Mouse (Mus musculus): ENCODE data around the gene Rpgrip1. TPM values are rescaled to one million over a fixed set of nuclear protein-coding genes. Genes with fewer than 3 reads are reported as not detected.

Gene Rpgrip1
- polyA plus RNA-seq, 1 experiment from 2014 or later = 36.2 TPM

DNA sequence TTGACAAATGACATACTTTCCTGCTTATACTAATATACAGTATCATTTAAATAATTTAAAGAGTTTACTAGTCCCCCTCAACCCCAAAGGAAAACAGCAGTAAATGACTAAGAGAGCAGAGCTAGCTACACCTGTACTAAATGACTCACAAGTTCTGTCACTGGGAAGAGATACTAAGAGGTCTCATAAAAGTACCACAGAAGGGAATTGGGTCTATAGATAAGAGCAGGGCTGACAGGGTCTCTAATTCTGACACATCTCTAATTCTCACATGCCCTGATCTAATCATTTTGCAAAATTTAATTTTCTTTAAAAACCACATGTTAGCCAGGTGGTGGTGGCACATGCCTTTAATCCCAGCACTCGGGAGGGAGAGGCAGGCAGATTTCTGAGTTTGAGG, 78.3 kb downstream of the Rpgrip1 start:
- 79% methylated on average over 1 of the region's 1 CpGs for WGBS
- no peaks in the 10 kb centered on the region for H3K36me3 ChIP-seq (ENCODE audit: control insufficient read depth, insufficient read depth, low read length)
- no peaks in the 10 kb centered on the region for H3K9me3 ChIP-seq (ENCODE audit: control insufficient read depth, low read length)
- no peaks in the 10 kb centered on the region for H3K4me1 ChIP-seq (ENCODE audit: control insufficient read depth, insufficient read depth, low read depth, low read length)
- no peaks in the 10 kb centered on the region for H3K27me3 ChIP-seq (replicated peaks; ENCODE audit: control insufficient read depth, insufficient read depth, low read length)
- no peak overlapping the region for H3K4me3 ChIP-seq (ENCODE audit: low read length)
- no peak overlapping the region for H3K9ac ChIP-seq (ENCODE audit: low read depth, low read length)
- H3K27ac ChIP-seq (ENCODE audit: low read depth, low read length) = no peak overlapping the region
- no peak for ATAC-seq
- no peak overlapping the region for H3K4me2 ChIP-seq (ENCODE audit: low read length)

DNA sequence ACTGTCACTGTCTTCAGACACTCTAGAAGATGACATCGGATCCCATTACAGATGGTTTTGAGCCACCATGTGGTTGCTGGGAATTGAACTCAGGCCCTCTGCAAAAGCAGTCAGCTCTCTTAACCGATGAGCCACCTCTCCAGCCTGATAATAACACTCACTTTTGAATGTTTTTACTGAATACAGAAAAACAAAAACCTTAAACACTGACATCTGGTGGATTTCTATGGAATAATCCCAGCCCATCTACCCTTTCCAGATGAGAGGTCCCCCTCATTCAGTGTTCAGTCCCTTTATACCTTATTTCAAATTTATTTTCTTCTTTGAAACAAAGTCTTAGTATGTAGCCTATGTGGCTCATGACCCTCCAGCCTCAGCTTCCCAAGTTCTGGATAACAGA, 79.0 kb downstream of the Rpgrip1 start:
- ATAC-seq = peak; percentile 45; the same call in 1 of the 2 replicates
- H3K4me3 ChIP-seq (ENCODE audit: low read length) = no peak overlapping the region
- H3K27ac ChIP-seq (ENCODE audit: low read depth, low read length) = no peak overlapping the region
- H3K27me3 ChIP-seq (replicated peaks; ENCODE audit: control insufficient read depth, insufficient read depth, low read length) = no peaks in the 10 kb centered on the region
- no peaks in the 10 kb centered on the region for H3K9me3 ChIP-seq (ENCODE audit: control insufficient read depth, low read length)
- 72% methylated on average over 2 of the region's 2 CpGs for WGBS
- no peak overlapping the region for H3K9ac ChIP-seq (ENCODE audit: low read depth, low read length)
- no peak overlapping the region for H3K4me2 ChIP-seq (ENCODE audit: low read length)
- H3K4me1 ChIP-seq (ENCODE audit: control insufficient read depth, insufficient read depth, low read depth, low read length) = no peaks in the 10 kb centered on the region
- no peaks in the 10 kb centered on the region for H3K36me3 ChIP-seq (ENCODE audit: control insufficient read depth, insufficient read depth, low read length)

DNA sequence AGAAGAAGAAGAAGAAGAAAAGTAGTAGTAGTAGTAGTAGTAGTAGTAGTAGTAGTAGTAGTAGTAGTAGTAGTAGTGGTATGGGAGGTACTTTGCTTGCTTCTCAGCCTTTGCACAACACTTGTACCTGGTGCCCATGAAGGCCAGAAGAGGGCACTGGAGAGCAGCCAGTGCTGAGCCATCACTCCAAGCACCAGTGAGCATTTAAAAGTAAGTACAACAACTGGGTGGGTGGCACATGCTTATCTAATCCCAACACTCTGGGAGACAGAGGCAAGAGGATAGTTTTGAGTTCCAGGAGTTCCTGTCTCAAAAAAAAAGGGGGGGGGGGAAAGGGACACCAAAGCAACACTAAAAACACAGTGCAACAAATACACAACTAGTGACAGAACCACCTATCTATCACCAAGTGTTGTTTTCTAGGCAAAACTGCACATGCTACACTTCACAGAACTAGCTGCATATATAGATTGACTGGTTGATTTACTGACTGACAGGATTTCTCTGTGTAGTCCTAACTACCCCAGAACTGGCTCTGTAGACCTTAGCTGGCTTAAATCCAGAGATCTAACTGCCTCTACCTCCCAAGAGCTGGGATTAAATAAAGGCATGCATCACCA, 80.3 kb downstream of the Rpgrip1 start:
- Histone ChIP-seq H3K36me3 (ENCODE audit: control insufficient read depth, insufficient read depth, low read length) (no peaks in the 10 kb centered on the region), H3K4me1 (ENCODE audit: control insufficient read depth, insufficient read depth, low read depth, low read length) (peaks cover 8% of the 10 kb centered on the region), H3K4me2 (ENCODE audit: low read length) (no peak overlapping the region), H3K27ac (ENCODE audit: low read depth, low read length) (no peak overlapping the region), H3K4me3 (ENCODE audit: low read length) (no peak overlapping the region), H3K9ac (ENCODE audit: low read depth, low read length) (no peak overlapping the region), H3K27me3 (replicated peaks; ENCODE audit: control insufficient read depth, insufficient read depth, low read length) (no peaks in the 10 kb centered on the region), H3K9me3 (ENCODE audit: control insufficient read depth, low read length) (no peaks in the 10 kb centered on the region)
- ATAC-seq = no peak

DNA sequence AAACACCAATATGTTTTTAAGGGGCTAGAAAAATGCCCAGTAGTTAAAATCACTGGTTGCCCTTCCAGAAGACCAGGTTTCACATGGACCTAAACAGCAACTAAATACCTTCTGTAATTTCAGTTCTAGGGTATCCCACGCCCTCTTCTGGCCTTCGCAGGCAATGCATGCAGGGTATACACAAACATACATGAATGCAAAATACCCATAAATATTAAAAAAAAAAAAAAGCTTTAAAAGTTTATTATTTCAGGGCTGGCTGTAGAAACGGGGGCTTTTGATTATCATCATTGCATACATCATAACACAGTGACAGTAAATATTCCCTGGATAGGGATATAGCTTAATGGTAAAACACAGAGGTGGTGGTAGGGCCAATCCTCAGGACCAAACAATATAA, 85.2 kb downstream of the Rpgrip1 start:
- peak overlapping the region; percentile 90 for H3K4me2 ChIP-seq (ENCODE audit: low read length)
- H3K27me3 ChIP-seq (replicated peaks; ENCODE audit: control insufficient read depth, insufficient read depth, low read length) = no peaks in the 10 kb centered on the region
- peak overlapping the region; percentile 100 for H3K4me3 ChIP-seq (ENCODE audit: low read length)
- no peak overlapping the region for H3K9ac ChIP-seq (ENCODE audit: low read depth, low read length)
- H3K27ac ChIP-seq (ENCODE audit: low read depth, low read length) = no peak overlapping the region
- H3K9me3 ChIP-seq (ENCODE audit: control insufficient read depth, low read length) = no peaks in the 10 kb centered on the region
- no peak for ATAC-seq
- peaks cover 18% of the 10 kb centered on the region for H3K4me1 ChIP-seq (ENCODE audit: control insufficient read depth, insufficient read depth, low read depth, low read length)
- 7% methylated on average over 3 of the region's 3 CpGs for WGBS
- peaks cover 12% of the 10 kb centered on the region for H3K36me3 ChIP-seq (ENCODE audit: control insufficient read depth, insufficient read depth, low read length)

DNA sequence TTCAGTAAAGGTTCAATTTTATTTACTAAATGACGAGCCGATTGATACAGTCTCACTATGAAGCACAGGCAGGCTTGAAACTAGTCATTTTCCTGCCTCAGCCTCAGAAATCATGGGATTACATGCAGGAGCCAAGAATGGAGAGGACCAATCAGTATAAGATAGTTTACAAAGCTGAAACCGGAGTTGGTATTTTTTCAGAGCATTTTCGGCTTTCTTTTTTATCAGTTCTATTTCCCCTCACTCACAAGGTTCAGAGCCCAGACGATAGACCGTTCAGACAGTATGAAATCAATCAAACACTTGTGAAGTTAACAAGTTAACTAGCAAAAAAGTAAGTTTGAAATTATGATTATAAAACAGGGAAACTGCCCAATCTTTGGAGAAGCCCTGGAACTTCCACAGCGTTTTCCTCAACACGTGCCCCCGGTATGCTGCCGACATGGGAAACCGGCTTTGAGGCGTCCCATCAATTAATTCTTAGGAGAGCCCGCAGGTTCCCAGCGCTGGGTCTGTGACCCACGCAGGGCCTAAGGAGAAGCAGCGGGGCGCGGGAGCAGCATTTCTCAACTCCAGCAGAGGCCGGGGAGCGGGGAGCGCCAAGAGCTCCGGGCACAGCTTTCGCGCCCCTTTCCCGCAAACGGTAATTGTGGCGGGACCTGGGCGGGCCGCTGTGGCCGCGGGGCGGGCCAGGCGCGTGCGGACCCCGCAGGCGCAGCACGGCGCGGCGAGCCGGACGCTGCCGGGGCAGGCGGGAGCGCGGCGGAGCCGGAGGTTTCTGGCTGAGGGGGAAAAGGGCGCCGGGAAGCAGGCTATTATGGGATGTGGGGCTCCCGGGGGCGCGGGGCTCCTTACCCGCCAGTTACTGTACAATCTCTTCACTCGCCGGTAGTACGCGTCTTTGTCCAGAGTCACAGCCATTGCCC, 86.0 kb downstream of the Rpgrip1 start:
- ATAC-seq = peak; percentile 12
- H3K4me2 ChIP-seq (ENCODE audit: low read length) = peak overlapping the region; percentile 90
- no peaks in the 10 kb centered on the region for H3K9me3 ChIP-seq (ENCODE audit: control insufficient read depth, low read length)
- under 1% methylated on average over 47 of the region's 59 CpGs for WGBS
- peaks cover 14% of the 10 kb centered on the region for H3K36me3 ChIP-seq (ENCODE audit: control insufficient read depth, insufficient read depth, low read length)
- peak overlapping the region; percentile 100 for H3K4me3 ChIP-seq (ENCODE audit: low read length)
- peak overlapping the region; percentile 93 for H3K9ac ChIP-seq (ENCODE audit: low read depth, low read length)
- no peaks in the 10 kb centered on the region for H3K27me3 ChIP-seq (replicated peaks; ENCODE audit: control insufficient read depth, insufficient read depth, low read length)
- H3K4me1 ChIP-seq (ENCODE audit: control insufficient read depth, insufficient read depth, low read depth, low read length) = peaks cover 18% of the 10 kb centered on the region
- H3K27ac ChIP-seq (ENCODE audit: low read depth, low read length) = peak overlapping the region; percentile 88

DNA sequence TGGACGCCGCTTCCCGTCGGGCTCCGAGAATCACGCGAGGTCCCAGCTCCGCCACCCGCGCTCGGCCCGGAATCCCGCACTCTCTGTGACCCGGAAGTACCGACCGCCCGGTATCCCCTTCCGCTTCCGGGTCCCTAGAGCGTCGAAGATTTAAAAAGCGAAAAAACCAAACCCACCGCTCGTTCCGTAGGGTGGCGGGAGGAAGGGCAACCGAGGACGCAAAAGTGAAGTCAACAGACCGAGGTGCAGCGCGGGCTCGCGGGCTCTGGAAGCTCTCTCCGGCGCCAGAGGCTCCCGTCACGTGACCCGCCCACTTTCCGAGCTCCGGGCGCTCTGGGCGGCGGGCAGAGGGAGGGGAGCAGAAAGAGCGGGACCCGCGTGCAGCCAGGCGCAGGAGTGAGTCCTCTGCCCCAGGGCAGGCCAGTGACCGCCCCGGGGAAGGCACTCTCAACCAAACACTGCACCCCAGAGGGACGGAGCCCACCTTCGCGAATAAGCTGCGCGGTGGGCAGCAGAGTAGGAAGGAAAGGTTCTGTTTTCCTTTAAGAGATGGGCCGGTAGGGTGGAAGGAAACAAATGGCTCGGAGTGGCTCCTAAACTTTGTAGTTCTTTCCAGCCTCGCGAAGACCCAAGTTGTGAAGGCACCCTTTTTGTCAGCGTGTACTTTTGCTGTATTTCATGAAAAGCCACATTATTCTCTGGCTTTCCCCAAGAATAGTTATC, 86.8 kb downstream of the Rpgrip1 start, which contains the start of gene Supt16:
Gene Supt16 (minus strand): TSS at position 261 of the 723 bp plus-strand sequence.
- peaks cover 17% of the 10 kb centered on the region for H3K36me3 ChIP-seq (ENCODE audit: control insufficient read depth, insufficient read depth, low read length)
- peak within 1 kb of the TSS; percentile 100 for H3K4me3 ChIP-seq (ENCODE audit: low read length)
- under 1% methylated on average over 56 of the region's 59 CpGs for WGBS
- H3K27ac ChIP-seq (ENCODE audit: low read depth, low read length) = peak within 1 kb of the TSS; percentile 88
- peak; percentile 98 for ATAC-seq
- H3K9me3 ChIP-seq (ENCODE audit: control insufficient read depth, low read length) = no peaks in the 10 kb centered on the region
- H3K4me1 ChIP-seq (ENCODE audit: control insufficient read depth, insufficient read depth, low read depth, low read length) = peaks cover 18% of the 10 kb centered on the region
- peak within 1 kb of the TSS; percentile 93 for H3K9ac ChIP-seq (ENCODE audit: low read depth, low read length)
- no peaks in the 10 kb centered on the region for H3K27me3 ChIP-seq (replicated peaks; ENCODE audit: control insufficient read depth, insufficient read depth, low read length)
- H3K4me2 ChIP-seq (ENCODE audit: low read length) = peak within 1 kb of the TSS; percentile 90

DNA sequence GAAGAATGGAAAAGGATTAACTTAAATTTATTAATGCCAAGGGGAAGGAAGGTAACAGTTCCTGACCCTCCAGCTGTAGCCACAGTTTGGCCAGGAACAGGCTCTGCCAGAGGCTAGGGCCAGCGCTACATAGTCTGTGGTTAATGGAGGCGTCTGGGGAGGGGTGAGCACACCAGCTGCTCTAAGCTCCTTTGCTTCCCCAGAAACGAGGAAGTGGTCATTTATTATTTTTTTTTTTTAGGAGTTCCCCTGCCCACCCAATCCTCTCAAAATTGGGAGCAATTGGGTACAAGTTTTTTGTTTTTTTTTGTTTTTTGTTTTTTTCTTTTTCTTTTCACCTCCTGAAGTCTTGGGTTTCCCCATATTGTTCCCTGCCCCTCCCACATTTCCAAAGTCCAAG, 87.6 kb downstream of the Rpgrip1 start:
- H3K27ac ChIP-seq (ENCODE audit: low read depth, low read length) = no peak overlapping the region
- WGBS = 25% methylated on average over 3 of the region's 3 CpGs
- peaks cover 21% of the 10 kb centered on the region for H3K36me3 ChIP-seq (ENCODE audit: control insufficient read depth, insufficient read depth, low read length)
- H3K4me3 ChIP-seq (ENCODE audit: low read length) = no peak overlapping the region
- no peaks in the 10 kb centered on the region for H3K27me3 ChIP-seq (replicated peaks; ENCODE audit: control insufficient read depth, insufficient read depth, low read length)
- H3K9ac ChIP-seq (ENCODE audit: low read depth, low read length) = no peak overlapping the region
- ATAC-seq = no peak
- no peaks in the 10 kb centered on the region for H3K9me3 ChIP-seq (ENCODE audit: control insufficient read depth, low read length)
- H3K4me2 ChIP-seq (ENCODE audit: low read length) = peak overlapping the region; percentile 73; the same call in 1 of the 2 replicates
- H3K4me1 ChIP-seq (ENCODE audit: control insufficient read depth, insufficient read depth, low read depth, low read length) = peaks cover 18% of the 10 kb centered on the region

DNA sequence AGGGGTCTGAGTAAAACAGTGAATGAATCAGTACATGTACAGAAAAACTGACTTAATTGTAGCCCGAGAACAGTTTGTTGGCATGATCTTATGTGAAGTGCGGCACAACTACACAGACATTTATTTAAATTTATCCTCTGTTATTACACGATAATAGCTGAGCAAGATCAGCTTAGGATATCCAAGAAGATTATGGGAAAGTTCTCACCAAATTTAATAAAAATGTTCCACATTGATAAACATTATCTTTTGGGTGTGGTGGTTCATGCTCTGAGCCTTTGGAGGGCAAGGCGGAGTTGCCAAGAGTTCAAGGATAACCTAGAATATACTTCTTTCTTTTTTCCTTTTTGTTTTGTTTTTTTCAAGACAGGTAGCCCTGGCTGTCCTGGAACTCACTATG, 88.9 kb downstream of the Rpgrip1 start:
- no peak overlapping the region for H3K4me3 ChIP-seq (ENCODE audit: low read length)
- H3K9ac ChIP-seq (ENCODE audit: low read depth, low read length) = no peak overlapping the region
- no peak for ATAC-seq
- no peak overlapping the region for H3K27ac ChIP-seq (ENCODE audit: low read depth, low read length)
- no peaks in the 10 kb centered on the region for H3K9me3 ChIP-seq (ENCODE audit: control insufficient read depth, low read length)
- H3K4me2 ChIP-seq (ENCODE audit: low read length) = no peak overlapping the region
- H3K27me3 ChIP-seq (replicated peaks; ENCODE audit: control insufficient read depth, insufficient read depth, low read length) = no peaks in the 10 kb centered on the region
- peaks cover 30% of the 10 kb centered on the region for H3K36me3 ChIP-seq (ENCODE audit: control insufficient read depth, insufficient read depth, low read length)
- peaks cover 18% of the 10 kb centered on the region for H3K4me1 ChIP-seq (ENCODE audit: control insufficient read depth, insufficient read depth, low read depth, low read length)
- 94% methylated on average over 4 of the region's 4 CpGs for WGBS
